Mouse (Mus musculus) MEL-GATA-1-ER (cell line): Measurements from ENCODE around the gene Ptger1.

Experiments
- DNase-seq: peaks from one replicate; pipeline ENCODE4 v3.0.0-alpha.2; 2012; ENCODE audit warnings: low read depth; ENCODE audit errors: extremely low read depth

Gene Ptger1

DNA sequence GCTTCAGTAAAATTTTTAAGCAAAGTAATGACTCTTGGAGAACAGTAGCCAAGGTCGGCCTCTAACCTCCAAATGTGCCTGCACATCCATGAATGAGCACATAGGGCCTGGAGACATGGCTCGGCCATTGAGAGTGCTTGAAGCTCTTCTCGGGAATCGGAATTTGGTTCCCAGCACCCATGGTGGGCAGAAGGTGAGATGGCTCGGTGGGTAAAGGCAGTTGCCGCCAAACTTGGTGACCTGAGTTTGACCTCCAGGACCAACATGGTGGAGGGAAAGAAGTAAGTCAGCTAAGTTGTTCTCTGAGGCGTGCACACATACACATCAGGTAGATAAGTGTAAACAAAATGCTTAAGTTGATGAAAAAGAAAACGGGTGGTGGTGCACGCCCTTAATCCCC, 10.4 kb upstream of the Ptger1 start:
- no peak for DNase-seq

DNA sequence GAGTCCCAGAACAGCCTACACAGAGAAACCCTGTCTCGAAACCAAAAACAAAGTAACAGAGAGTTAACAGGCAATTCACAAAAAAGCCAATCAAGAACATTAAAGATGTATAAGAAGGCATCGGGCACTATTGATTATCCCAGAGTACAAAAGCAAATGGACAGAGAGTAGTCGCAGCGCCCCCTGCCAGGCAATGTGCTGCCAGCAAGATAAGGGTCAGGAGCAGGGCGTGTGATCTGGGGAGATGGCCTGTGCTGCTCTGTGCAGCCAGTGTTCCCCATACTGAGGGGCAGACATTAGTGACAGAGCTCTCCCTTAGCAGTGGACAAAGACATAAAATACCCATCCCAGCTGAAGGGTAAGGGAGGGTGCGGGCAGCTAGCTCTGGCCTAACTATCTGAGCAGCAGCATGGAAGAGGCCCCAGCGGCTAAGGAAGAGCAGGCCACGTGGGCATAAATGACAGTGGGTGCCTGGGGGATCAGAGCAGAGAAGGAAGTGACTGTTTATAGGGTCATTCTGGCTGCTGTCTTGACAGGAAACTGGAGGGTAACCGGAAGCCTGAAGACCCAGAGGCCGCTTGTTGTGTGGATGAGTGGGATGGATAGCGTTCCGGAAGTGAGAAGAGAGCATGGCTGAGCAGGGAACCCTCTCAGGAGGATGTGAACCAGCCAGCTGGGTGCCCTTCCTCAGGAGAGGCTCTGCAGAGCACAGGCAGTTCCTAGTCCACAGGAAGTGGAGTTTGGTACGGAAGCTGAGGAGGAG, 9.8 kb upstream of the Ptger1 start:
- no peak for DNase-seq

DNA sequence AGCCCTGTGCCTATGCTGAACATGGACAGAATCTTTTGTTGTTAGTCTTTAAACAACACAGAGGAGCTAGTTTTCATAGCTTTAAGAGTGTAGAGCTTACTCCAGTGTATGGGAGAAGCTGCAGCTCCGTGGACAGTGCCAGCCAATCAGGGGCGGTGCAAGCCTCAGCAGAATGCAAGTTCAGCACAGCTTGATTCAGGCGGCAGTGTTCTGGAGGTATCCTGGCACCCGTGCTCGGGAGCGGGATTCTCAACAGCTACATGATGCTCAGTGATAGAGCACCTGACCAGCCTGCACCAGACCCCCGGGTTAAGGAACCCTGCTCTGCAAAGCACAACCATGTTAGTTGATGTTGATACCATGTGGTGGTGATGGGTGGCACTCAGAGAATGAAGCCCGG, 5.9 kb upstream of the Ptger1 start:
- no peak for DNase-seq

DNA sequence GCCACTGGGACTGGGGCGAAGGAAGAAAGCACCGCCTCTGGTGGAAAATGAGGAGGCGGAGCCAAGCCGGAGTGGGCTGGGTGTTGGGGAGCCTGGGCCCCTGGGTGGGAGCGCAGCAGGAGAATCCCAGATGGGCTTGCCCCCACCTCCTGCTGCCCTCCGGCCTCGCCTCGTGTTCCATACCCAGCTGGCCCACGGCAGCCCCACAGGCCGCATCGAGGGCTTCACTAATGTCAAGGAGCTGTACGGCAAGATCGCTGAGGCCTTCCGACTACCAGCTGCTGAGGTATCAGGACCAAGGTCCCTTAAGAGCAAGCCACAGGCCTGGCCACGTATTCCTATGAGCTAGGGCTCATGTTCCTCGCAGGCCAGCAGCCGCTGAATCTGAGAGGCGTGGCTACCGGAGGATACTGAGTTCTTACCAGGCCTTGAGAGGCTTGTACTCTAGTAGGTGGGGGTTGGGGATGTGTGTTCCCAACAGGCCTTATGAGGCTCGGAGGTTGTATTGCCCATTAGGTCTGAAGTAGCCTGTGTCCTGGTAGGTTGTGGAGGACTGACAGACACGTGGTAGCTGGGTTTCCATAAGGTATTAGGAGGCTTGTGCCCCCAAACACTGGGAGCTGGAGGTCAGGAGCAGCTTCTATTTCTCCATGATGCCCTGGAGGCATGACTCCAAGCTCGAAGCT, 5.3 kb upstream of the Ptger1 start:
- DNase-seq: no peak

DNA sequence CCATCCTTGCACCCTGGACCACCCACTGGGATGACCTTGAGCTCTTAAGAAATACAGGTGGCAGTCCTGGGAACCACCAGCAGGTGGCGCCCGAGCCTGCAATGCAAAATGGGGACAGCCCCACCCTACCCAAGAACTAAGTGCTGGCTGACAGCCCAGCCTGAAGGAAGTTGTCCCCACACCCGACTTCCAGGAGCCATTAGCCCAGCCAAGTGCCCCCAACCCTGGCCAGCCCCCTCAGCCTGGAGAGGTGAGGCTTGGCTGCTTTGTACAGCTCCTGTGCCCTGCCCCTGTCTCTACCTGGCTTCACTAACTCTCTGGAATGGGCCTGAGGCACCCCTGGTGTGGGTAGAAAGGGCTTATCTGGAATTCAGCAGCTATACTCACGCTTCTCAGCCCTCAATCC, 4.1 kb upstream of the Ptger1 start:
- DNase-seq: peak; percentile 63

DNA sequence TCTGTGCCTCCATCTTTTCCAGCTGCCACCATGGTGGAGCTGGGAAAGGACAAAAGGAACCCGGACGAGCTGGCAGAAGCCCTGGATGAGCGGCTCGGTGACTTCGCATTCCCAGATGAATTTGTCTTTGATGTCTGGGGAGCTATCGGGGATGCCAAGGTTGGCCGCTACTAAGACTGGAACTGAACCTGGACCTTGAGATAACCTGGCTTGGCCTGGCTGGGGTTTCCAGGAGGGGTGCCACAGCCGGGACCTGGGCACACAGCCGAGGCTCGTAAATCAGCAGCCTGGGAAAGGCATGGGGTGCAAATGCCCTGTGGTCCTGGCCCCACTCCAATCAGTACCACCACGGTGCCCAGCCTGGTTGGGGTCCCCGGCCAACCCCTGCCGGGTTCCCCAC, 2.4 kb upstream of the Ptger1 start:
- DNase-seq: no peak

DNA sequence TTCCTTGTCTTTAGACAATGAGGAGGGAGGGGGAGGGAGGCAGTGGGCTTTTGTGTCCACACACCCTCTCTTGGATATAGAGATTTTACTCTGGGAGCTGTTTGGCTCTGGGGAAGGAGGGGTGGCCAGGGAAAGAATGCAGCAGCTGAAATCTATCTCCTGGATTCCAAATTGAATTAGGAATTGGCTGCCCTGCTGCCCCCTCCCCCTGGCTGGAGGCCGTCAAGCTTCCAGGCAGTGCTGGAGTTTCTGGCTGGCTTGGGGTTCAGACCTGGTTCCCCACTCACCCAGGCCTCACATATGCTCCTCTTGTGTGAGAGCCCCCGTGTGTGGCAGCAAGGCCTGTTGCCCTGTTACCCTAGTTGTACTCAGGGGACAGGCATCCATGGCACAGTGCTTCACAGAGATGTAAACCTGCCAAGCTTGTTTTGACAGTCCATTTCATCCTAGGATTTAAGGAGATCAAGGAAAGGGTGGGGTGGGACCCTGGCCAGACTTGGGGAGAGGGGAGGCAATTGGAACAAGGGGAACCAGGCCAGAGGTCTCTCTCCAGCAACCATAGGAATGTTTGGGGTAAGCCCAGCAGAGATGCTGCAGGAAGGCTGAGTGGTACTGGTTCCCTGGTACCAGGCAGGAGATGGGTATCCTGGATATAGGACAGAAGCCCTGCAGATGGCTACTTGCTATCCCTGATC, 1.4 kb upstream of the Ptger1 start:
- no peak for DNase-seq

DNA sequence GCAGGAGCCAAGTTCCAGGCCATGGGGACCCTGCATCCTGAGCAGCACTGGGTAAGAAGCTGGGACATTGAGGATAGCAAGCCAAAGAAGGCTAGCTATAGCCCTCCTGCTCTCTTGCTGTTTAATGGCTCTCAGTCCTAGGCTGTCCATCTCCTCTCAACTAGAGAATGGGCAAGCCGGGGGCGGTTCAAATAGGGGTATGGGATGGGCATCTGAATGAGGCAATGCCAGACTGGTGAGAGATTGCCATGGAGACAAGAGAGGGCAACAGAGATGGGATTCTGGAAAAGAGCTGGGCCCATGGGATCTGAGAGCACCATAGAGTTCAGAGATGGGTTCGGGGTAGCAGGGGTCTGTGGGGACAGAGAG, 372 bp downstream of the Ptger1 start:
- no peak for DNase-seq

DNA sequence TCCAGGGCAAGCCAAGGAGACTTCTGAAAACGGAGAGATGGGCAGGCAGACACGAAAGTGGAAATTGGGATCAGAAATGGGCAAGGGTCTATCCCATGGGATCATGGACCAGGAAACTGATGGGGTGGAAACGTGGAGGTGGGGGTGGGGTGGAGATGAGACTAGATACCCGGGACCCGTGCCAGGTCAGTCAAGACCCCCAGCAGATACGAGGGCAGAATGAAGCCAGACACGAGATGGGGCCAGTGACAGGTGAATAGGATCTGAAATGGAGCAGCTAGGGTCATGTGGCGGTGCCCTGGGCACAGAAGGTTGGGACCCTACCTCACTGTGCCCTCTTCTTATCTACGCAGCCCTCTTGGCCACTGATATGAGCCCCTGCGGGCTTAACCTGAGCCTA, 1.0 kb downstream of the Ptger1 start:
- no peak for DNase-seq

DNA sequence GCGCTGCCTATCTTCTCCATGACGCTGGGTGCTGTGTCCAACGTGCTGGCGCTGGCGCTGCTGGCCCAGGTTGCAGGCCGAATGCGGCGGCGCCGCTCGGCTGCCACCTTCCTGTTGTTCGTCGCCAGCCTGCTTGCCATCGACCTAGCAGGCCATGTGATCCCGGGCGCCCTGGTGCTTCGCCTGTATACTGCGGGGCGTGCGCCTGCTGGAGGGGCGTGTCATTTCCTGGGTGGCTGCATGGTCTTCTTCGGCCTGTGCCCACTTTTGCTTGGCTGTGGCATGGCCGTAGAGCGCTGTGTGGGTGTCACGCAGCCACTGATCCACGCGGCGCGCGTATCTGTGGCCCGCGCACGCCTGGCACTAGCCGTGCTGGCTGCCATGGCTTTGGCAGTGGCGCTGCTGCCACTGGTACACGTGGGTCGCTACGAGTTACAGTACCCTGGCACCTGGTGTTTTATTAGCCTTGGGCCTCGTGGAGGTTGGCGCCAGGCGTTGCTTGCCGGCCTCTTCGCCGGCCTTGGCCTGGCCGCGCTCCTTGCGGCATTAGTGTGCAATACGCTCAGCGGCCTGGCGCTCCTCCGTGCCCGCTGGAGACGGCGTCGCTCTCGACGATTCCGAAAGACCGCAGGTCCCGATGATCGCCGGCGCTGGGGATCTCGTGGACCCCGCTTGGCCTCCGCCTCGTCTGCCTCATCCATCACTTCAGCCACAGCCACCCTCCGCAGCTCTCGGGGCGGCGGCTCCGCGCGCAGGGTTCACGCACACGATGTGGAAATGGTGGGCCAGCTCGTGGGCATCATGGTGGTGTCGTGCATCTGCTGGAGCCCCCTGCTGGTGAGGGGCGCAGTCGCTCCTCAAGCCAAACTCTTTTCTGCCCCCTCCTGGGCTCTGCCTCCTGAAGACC, 1.8 kb downstream of the Ptger1 start:
- DNase-seq: no peak

DNA sequence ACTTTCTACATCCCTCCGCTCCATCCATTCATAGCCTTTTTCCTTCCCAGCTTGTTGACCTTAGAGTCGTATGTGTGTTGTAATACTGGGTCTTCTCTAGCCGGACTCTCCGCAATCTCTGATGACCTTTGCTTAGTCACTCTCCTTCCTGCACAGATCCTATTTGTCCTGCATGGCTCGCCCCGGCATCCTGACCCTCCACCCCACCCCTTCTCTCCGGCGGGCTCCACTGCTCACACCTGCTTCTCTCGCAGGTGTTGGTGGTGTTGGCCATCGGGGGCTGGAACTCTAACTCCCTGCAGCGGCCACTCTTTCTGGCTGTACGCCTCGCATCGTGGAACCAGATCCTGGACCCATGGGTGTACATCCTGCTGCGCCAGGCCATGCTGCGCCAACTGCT, 2.5 kb downstream of the Ptger1 start:
- DNase-seq: no peak

DNA sequence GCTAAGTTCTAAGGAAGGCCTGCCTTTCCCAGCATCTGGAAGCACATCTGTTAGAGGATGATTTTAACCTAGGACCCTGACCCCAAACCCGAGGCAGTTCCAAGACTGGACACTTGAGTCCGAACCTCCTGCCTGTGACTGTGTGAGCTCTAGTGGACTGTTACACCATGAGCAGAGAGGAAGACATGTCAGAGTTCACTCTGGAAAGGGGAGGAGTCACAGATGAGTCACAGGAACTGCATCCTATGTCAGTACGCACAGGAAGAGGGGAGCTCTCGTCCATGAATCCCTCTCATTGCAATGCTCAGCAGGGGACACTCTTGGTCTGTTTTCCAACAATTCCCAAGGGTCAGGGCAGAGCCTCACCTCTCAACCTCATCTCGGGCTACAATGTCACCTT, 6.5 kb downstream of the Ptger1 start:
- no peak for DNase-seq

DNA sequence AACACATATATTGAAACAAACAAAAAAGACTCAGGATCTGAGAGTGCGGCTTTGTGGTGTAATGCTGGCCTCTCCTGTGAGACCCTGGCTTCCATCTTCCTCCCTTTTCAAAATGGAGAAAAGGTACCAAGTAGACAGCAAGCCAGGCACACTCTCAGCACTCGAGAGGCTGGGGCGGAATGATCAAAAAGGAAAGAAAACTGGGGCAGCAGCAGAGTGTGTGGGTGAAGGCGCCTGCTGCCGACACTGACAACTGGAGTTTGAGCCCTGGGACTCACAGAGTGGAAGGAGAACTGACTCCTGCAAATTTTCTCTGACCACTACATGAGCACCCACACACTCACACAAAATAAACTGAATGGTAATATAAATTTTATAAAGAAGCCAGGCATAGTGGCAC, 8.0 kb downstream of the Ptger1 start:
- DNase-seq: no peak

DNA sequence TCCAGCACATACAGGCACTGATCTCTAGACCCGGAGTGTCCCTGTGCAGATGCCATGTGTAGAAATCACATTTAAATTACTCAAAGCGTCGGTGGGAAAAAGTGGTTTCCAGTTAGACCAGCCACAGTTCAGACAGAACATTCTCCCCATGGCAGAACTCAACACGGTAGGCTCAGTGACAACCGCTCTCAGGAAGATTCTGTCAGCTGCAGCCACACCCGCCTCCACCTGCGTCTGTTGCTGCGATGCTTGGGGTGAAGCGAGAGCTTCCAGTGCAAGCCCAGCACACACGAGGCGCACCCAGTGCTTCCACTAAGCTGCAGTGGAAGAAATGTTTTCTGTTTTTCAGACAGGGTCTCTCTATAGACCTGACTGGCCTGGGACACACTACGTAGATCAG, 13.4 kb downstream of the Ptger1 start:
- no peak for DNase-seq

DNA sequence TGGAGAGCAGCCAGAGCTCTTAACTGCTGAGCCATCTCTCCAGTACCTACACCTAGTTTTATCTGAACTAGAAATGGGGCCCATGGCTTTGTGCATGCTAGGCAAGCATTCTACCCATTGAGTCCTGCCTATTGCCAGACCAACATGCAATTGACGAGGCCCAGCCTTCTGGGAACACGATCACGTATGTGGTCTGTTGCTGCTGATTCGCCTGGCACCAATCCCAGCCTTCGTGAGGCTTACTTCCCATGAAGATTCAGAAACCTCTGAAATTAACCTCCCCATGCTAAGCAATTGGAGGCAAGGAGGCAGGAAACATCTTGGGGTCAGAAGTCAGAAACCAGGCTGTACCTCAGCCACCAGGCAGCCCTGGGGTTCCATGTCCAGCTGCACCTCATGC, 14.1 kb downstream of the Ptger1 start:
- DNase-seq: no peak

DNA sequence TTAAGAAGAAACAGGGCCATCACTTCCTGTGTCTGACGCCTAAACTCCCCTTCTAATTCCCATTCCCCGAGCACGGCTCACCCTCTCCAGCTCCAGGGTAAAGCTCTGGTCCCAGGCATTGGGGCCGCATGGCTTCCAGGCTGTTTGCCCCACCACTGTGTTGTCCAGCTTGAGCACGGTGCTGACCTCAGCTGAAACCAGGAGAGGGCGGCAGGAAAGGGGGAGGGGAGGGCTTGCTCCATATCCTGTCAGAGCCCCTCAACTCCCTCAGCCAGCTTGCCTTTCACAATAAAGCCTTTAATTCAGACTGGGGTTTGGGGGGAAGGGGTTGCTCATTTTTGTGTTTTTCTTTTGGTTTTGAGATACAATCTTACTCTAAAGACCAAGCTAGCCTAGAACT, 14.6 kb downstream of the Ptger1 start:
- DNase-seq: no peak

DNA sequence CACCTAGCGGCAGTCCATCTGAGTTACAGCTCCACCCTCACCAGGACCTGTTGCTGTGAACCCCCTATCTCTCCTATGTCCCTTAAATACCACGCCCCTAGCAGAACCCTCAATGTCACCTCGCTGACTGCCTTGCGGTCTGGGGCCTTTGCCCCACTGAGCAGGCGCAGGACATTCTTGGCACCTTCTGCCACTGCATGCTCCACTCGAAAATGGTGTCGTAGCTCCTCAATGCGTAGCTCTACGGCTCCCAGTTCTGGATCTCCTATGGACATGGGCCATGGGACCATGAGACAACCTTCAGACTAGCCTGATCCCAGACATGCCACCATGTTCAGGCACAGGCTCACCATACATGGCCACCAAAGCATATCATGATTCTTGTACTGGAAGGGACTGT, 18.0 kb downstream of the Ptger1 start:
- no peak for DNase-seq

DNA sequence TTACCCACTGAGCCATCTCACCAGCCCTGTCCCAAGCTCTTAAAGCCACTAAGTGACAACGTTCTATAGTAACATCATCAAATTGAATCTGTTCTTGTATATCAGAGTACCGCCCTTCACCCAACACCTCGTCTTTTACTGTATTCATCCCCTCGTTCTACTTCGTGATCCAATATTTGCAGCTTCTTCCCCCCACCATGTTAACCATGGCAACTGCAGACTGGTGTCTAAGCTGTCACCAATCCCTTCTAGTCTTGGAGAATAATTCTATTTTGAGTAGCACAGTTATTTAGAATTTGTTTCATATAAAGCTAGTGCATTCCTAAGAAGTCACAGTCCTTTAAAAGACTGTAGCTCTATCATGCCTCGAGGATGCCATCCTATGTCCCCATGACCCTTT, 22.8 kb downstream of the Ptger1 start:
- no peak for DNase-seq

DNA sequence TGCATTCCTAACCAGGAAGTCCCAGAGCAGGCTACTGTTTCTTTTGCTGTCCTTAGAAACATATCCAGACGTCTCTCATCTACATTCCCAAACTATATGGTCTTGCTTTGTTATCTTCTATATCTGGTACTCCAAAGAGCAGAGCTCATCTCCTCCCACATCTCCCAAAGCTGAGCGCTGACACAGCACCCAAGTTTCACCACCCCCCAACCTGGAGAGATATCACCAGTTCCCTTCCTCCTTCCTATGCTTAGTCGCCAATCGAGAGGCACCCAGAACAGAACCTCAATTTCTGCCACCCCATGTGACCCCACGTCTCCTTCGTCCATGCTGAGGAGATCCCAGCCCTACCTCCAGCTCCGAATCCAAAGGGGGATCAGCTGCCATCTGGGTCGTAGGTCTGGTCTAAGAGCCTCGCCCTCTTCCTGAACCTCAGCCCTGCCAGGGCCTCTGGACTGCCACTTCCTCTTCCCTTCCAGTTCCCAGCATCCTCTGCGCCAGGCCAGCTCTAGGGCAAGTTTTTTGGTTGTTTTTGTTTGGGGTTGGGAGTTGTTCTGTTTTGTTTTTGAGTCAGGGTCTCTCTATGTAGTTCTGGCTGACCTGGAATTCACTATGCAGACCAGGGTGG, 27.2 kb downstream of the Ptger1 start:
- DNase-seq: peak; percentile 49

DNA sequence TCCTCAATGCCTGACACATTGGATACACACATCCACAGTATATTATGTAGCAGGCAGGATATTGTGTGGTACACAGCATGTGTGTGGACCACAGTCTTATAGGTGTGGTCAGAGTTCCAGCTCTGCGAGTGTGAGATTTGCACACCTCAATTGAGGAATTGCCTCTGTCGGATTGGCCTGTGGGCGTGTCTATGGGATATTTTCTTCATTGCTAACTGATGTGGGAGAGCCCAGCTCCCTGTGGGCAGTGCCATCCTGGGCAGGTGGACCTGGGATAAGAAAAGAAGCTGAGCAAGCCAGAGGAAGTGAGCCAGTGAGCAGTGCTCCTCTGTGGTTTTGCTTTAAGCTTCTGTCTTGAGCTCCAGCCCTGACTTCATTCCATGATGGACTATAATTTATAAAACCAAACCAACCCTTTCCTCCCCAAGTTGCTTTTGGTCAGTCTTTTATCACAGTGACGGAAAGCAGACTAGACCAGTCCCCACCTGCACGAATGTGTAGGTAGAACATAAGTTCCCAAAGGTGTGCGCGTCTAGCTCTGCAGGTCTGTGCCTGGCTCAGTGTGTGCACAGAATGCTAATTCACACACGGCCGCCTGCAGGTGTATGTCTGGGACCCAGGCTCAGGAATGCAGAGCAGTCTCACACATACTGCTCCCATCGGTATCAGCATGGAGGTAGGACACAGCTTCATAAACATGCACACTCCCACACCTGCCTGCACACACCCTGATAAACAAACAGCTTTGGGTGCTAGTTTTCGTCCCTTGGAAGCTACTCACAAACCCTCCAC, 28.1 kb downstream of the Ptger1 start:
- no peak for DNase-seq
